Mouse (Mus musculus) bone marrow, adult 2 months (tissue): ENCODE results near the gene Set.

Source experiments
- CTCF ChIP-seq: fragments of 200-500 bp; IDR thresholded peaks from 2 replicates; pipeline ENCODE4 v1.5.1; 2011; ENCODE audit warnings: low read length, control low read depth; ENCODE audit not compliant: control insufficient read depth, insufficient read depth
- POLR2A ChIP-seq: fragments of 200-500 bp; IDR thresholded peaks from 2 replicates; pipeline ENCODE4 v1.6.1; 2011; ENCODE audit warnings: low read depth, mild to moderate bottlenecking, control low read depth, low read length, borderline replicate concordance; ENCODE audit not compliant: control insufficient read depth

- no peak for TF ChIP-seq CTCF
- TF ChIP-seq POLR2A = no peak
Observed at GRCm38 (mm10) chr2:30064298-30064697, 7.1 kb downstream of the Set start.
